Mouse (Mus musculus): ENCODE results near the gene Brms1l. TPM values are rescaled to one million over a fixed set of nuclear protein-coding genes. Genes with fewer than 3 reads are reported as not detected.
A peak's percentile ranks its signal among the peaks of the same experiment; 100 is the strongest.

Brms1l gene
- polyA plus RNA-seq, 1 experiment from 2014 or later, result 11.2 TPM

DNA sequence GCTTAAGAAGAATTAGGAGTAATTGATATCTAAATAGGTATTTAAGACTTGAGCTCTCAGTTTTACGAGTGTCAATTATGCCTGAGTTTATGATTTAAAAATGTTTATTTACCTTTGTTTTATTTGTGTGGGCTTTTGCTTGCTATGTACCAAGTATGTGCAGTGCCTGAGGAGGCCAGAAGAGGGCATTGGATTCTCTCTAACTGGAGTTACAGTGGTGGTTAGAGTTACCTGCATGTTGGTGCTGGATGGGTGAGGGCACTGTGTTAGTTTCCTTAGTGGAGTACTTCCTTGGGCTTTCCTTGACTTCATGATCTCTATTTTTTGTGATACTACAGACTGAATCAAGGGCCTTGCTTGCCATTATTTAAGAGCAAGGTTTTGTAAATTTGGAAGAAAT lies 10.6 kb downstream of the Brms1l start:
- peaks cover 11% of the 10 kb centered on the region for H3K4me1 ChIP-seq (ENCODE audit: control insufficient read depth, low read depth, low read length)
- H3K9me3 ChIP-seq (replicated peaks; ENCODE audit: control insufficient read depth, low read length), result peaks cover 3% of the 10 kb centered on the region; the same call in 1 of the 2 replicates
- H3K9ac ChIP-seq (ENCODE audit: low read depth, low read length), result no peak overlapping the region
- peaks cover 16% of the 10 kb centered on the region for H3K36me3 ChIP-seq (ENCODE audit: control insufficient read depth, insufficient read depth)
- 42% methylated on average over 1 of the region's 1 CpGs for WGBS (ENCODE audit: insufficient replicate concordance)
- no peaks in the 10 kb centered on the region for H3K27me3 ChIP-seq (ENCODE audit: control insufficient read depth, insufficient read depth, low read depth, low read length)
- no peak overlapping the region for H3K4me3 ChIP-seq (ENCODE audit: low read depth, low read length)
- no peak overlapping the region for H3K4me2 ChIP-seq (ENCODE audit: low read depth, low read length)
- no peak for ATAC-seq (ENCODE audit: low read depth)
- H3K27ac ChIP-seq (ENCODE audit: low read length), result no peak overlapping the region

GRCm38 (mm10) chr12:55847851-55848250 lies 11.7 kb downstream of the Brms1l start:
- H3K9ac ChIP-seq (ENCODE audit: low read depth, low read length), result no peak overlapping the region
- no peak for ATAC-seq (ENCODE audit: low read depth)
- 85% methylated on average over 4 of the region's 4 CpGs for WGBS (ENCODE audit: insufficient replicate concordance)
- no peak overlapping the region for H3K4me2 ChIP-seq (ENCODE audit: low read depth, low read length)
- peaks cover 16% of the 10 kb centered on the region for H3K36me3 ChIP-seq (ENCODE audit: control insufficient read depth, insufficient read depth)
- peaks cover 3% of the 10 kb centered on the region; the same call in 1 of the 2 replicates for H3K9me3 ChIP-seq (replicated peaks; ENCODE audit: control insufficient read depth, low read length)
- no peak overlapping the region for H3K4me3 ChIP-seq (ENCODE audit: low read depth, low read length)
- H3K27ac ChIP-seq (ENCODE audit: low read length), result no peak overlapping the region
- H3K4me1 ChIP-seq (ENCODE audit: control insufficient read depth, low read depth, low read length), result peaks cover 11% of the 10 kb centered on the region
- H3K27me3 ChIP-seq (ENCODE audit: control insufficient read depth, insufficient read depth, low read depth, low read length), result no peaks in the 10 kb centered on the region

GRCm38 (mm10) chr12:55850650-55851049 lies 14.5 kb downstream of the Brms1l start:
- no peak overlapping the region for H3K9ac ChIP-seq (ENCODE audit: low read depth, low read length)
- H3K4me3 ChIP-seq (ENCODE audit: low read depth, low read length), result no peak overlapping the region
- H3K9me3 ChIP-seq (replicated peaks; ENCODE audit: control insufficient read depth, low read length), result peaks cover 3% of the 10 kb centered on the region; the same call in 1 of the 2 replicates
- H3K27me3 ChIP-seq (ENCODE audit: control insufficient read depth, insufficient read depth, low read depth, low read length), result no peaks in the 10 kb centered on the region
- peak; percentile 94 for ATAC-seq (ENCODE audit: low read depth)
- H3K27ac ChIP-seq (ENCODE audit: low read length), result 0 out of 2 replicates have a peak overlapping the region, but pooled peaks have one; percentile 25
- no peak overlapping the region for H3K4me2 ChIP-seq (ENCODE audit: low read depth, low read length)
- peaks cover 11% of the 10 kb centered on the region for H3K36me3 ChIP-seq (ENCODE audit: control insufficient read depth, insufficient read depth)
- H3K4me1 ChIP-seq (ENCODE audit: control insufficient read depth, low read depth, low read length), result peaks cover 11% of the 10 kb centered on the region

DNA sequence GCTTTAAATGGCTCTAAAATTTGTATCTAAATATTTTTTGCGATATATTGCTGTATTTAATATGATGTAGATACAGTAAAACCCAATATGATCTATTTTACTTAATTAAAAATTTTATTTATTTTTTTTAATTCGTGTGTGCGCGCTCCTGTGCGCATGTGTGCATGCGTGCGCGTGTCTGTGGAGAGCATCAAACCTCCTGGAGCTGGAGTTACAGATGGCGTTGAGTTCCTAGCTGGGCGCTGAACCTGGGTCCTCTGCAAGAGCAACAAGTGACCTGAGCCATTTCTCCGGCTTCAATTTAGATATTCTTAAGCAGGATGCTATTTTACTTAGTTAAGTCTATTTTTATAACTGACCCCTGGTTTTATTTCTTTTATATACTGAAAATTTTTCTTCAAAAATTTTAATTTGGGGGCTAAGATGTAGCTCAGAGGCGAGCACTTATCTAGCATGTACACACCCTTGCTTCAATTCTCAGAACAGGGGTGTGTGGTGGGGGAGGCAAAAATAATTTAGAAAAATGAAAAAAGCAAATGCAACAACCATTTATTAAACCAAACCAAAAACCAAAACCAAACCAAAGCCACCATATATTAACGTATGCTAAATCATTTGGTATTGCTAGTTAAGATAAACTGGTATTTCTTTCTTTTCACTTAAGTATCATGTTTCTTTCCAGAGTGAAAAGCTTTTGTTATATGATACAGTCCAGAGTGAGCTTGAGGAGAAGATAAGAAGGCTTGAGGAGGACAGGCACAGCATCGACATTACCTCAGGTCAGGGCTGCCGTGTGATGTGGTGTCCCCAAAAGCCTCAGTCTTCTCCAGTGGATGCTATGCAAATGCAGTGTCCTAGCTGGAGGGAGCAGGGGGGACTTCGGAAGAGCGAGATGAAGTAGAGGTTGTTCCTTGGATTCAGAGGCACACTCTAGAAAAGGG lies 23.6 kb downstream of the Brms1l start:
- 68% methylated on average over 17 of the region's 17 CpGs for WGBS (ENCODE audit: insufficient replicate concordance)
- Histone ChIP-seq H3K27ac (ENCODE audit: low read length) (peak overlapping the region; percentile 64), H3K4me1 (ENCODE audit: control insufficient read depth, low read depth, low read length) (peaks cover 11% of the 10 kb centered on the region), H3K9ac (ENCODE audit: low read depth, low read length) (no peak overlapping the region), H3K4me2 (ENCODE audit: low read depth, low read length) (peak overlapping the region; percentile 17), H3K27me3 (ENCODE audit: control insufficient read depth, insufficient read depth, low read depth, low read length) (no peaks in the 10 kb centered on the region), H3K36me3 (ENCODE audit: control insufficient read depth, insufficient read depth) (peaks cover 14% of the 10 kb centered on the region), H3K9me3 (replicated peaks; ENCODE audit: control insufficient read depth, low read length) (peaks cover 5% of the 10 kb centered on the region), H3K4me3 (ENCODE audit: low read depth, low read length) (no peak overlapping the region)
- ATAC-seq (ENCODE audit: low read depth), result peak; percentile 79

DNA sequence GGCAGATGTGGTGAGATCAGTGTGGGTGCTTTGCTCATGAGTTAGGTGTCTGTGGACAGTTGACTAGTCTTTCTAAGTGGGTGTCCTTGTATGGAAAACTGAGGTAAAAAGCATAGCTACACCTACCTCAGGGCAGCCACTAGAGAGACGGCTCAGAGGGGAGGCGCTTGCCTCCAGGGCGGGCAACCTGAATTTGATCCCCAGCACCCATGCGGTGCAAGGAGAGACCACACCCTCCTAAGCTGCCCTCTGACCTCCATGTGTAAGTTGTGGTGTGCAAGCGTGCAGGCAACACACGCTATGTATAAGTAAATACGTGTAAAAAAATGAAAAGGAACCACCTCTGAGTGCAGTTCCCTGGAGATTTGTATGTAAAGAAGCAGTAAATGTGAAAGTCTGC lies 24.5 kb downstream of the Brms1l start:
- H3K36me3 ChIP-seq (ENCODE audit: control insufficient read depth, insufficient read depth), result peaks cover 13% of the 10 kb centered on the region
- H3K9ac ChIP-seq (ENCODE audit: low read depth, low read length), result no peak overlapping the region

GRCm38 (mm10) chr12:55867738-55868137 lies 31.6 kb downstream of the Brms1l start:
- Histone ChIP-seq H3K27ac (ENCODE audit: low read length) (no peak overlapping the region), H3K9ac (ENCODE audit: low read depth, low read length) (no peak overlapping the region), H3K27me3 (ENCODE audit: control insufficient read depth, insufficient read depth, low read depth, low read length) (no peaks in the 10 kb centered on the region), H3K4me3 (ENCODE audit: low read depth, low read length) (no peak overlapping the region), H3K36me3 (ENCODE audit: control insufficient read depth, insufficient read depth) (peaks cover 17% of the 10 kb centered on the region; the same call in 1 of the 2 replicates), H3K9me3 (replicated peaks; ENCODE audit: control insufficient read depth, low read length) (no peaks in the 10 kb centered on the region), H3K4me2 (ENCODE audit: low read depth, low read length) (no peak overlapping the region), H3K4me1 (ENCODE audit: control insufficient read depth, low read depth, low read length) (no peaks in the 10 kb centered on the region)
- 36% methylated on average over 4 of the region's 4 CpGs for WGBS (ENCODE audit: insufficient replicate concordance)
- peak; percentile 50; the same call in 1 of the 2 replicates for ATAC-seq (ENCODE audit: low read depth)

More for the DNA sequence above, 24.5 kb downstream of the Brms1l start:
- Histone ChIP-seq H3K27me3 (ENCODE audit: control insufficient read depth, insufficient read depth, low read depth, low read length) (no peaks in the 10 kb centered on the region), H3K4me3 (ENCODE audit: low read depth, low read length) (no peak overlapping the region), H3K4me1 (ENCODE audit: control insufficient read depth, low read depth, low read length) (peaks cover 11% of the 10 kb centered on the region), H3K9me3 (replicated peaks; ENCODE audit: control insufficient read depth, low read length) (peaks cover 5% of the 10 kb centered on the region), H3K27ac (ENCODE audit: low read length) (no peak overlapping the region), H3K4me2 (ENCODE audit: low read depth, low read length) (no peak overlapping the region)
- ATAC-seq (ENCODE audit: low read depth), result no peak
- 73% methylated on average over 7 of the region's 7 CpGs for WGBS (ENCODE audit: insufficient replicate concordance)

DNA sequence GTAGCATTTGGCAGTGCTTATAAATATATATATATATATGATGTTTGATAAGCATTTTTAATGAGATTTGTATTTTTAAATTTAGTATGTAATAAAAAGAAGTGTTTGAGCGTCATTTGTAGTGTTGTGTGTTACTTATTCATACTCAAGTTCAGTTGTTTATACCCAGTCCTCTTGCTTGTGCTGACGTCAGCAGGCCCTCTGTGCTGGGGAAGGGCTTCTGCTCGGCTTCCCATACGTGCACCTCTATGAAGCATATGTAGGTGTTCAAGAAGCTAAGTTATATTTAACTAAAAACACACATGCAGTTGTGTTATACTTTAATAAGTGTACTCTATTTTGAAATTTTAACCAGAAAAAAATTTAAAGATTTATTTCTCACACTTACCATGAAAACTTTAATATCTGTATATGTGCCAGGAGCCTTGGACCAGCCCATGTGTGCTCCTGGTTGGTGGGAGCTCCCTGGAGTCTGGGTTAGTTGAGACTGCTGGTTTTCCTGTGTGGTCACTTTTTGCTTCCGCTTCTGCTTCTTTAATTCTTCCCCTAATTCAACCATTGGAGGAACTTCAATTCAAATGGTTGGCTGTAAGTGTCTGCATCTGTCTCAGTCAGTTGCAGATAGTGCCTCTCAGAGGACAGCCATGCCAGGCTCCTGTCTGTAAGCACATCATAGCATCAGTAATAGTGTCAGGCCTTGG lies 33.6 kb downstream of the Brms1l start:
- Histone ChIP-seq H3K36me3 (ENCODE audit: control insufficient read depth, insufficient read depth) (peaks cover 17% of the 10 kb centered on the region; the same call in 1 of the 2 replicates), H3K9ac (ENCODE audit: low read depth, low read length) (no peak overlapping the region), H3K4me1 (ENCODE audit: control insufficient read depth, low read depth, low read length) (no peaks in the 10 kb centered on the region), H3K27ac (ENCODE audit: low read length) (no peak overlapping the region), H3K27me3 (ENCODE audit: control insufficient read depth, insufficient read depth, low read depth, low read length) (no peaks in the 10 kb centered on the region), H3K4me3 (ENCODE audit: low read depth, low read length) (no peak overlapping the region), H3K9me3 (replicated peaks; ENCODE audit: control insufficient read depth, low read length) (no peaks in the 10 kb centered on the region), H3K4me2 (ENCODE audit: low read depth, low read length) (no peak overlapping the region)
- ATAC-seq (ENCODE audit: low read depth), result no peak
- WGBS (ENCODE audit: insufficient replicate concordance), result 51% methylated on average over 5 of the region's 5 CpGs

- H3K27me3 ChIP-seq (ENCODE audit: control insufficient read depth, insufficient read depth, low read depth, low read length), result no peaks in the 10 kb centered on the region
- H3K27ac ChIP-seq (ENCODE audit: low read length), result no peak overlapping the region
- ATAC-seq (ENCODE audit: low read depth), result no peak
- no peak overlapping the region for H3K4me2 ChIP-seq (ENCODE audit: low read depth, low read length)
- H3K4me3 ChIP-seq (ENCODE audit: low read depth, low read length), result no peak overlapping the region
- no peaks in the 10 kb centered on the region for H3K4me1 ChIP-seq (ENCODE audit: control insufficient read depth, low read depth, low read length)
- WGBS (ENCODE audit: insufficient replicate concordance), result 70% methylated on average over 4 of the region's 4 CpGs
- H3K9me3 ChIP-seq (replicated peaks; ENCODE audit: control insufficient read depth, low read length), result no peaks in the 10 kb centered on the region
- H3K9ac ChIP-seq (ENCODE audit: low read depth, low read length), result no peak overlapping the region
- H3K36me3 ChIP-seq (ENCODE audit: control insufficient read depth, insufficient read depth), result no peaks in the 10 kb centered on the region
Observed at GRCm38 (mm10) chr12:55885449-55885848, 49.3 kb downstream of the Brms1l start.

GRCm38 (mm10) chr12:55888570-55888969 lies 52.4 kb downstream of the Brms1l start:
- H3K4me1 ChIP-seq (ENCODE audit: control insufficient read depth, low read depth, low read length), result no peaks in the 10 kb centered on the region
- no peak overlapping the region for H3K9ac ChIP-seq (ENCODE audit: low read depth, low read length)
- no peak overlapping the region for H3K27ac ChIP-seq (ENCODE audit: low read length)
- no peak for ATAC-seq (ENCODE audit: low read depth)
- H3K27me3 ChIP-seq (ENCODE audit: control insufficient read depth, insufficient read depth, low read depth, low read length), result no peaks in the 10 kb centered on the region
- WGBS (ENCODE audit: insufficient replicate concordance), result 25% methylated on average over 5 of the region's 5 CpGs
- no peaks in the 10 kb centered on the region for H3K9me3 ChIP-seq (replicated peaks; ENCODE audit: control insufficient read depth, low read length)
- H3K4me3 ChIP-seq (ENCODE audit: low read depth, low read length), result no peak overlapping the region
- H3K36me3 ChIP-seq (ENCODE audit: control insufficient read depth, insufficient read depth), result no peaks in the 10 kb centered on the region
- H3K4me2 ChIP-seq (ENCODE audit: low read depth, low read length), result no peak overlapping the region
